Mouse (Mus musculus) retina, embryonic 14.5 days (tissue): ENCODE measurements at regions not wholly inside any gene's neighbourhood (a gene's known extent, or its start where the extent isn't known, plus 50 kb on each side); places are given as distances from the start of the nearest gene placed in this dataset.

Experiments
- DNase-seq: peaks from one replicate; pipeline ENCODE4 v3.0.0-alpha.2; 2015; ENCODE audit warnings: low spot score

DNA sequence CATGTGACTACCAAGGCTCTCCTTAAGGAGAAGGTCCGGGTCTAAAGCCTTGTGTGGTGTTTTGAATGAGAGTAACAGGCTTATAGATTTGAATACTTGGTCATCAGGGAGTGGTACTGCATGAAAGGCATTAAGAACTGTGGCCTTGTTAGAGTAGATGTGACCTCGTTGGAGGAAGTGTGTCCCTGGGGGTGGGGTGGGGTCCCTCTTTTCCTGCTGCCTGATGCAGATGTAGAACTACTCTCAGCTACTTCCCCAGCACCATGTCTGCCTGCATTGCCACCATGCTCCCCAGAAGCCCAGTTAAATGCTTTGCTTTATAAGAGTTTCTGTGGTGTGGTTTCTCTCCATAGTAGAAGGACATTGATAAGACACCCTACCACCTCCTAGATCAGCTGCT is 367.9 kb downstream of the Cbln4 start:
- no peak for DNase-seq

DNA sequence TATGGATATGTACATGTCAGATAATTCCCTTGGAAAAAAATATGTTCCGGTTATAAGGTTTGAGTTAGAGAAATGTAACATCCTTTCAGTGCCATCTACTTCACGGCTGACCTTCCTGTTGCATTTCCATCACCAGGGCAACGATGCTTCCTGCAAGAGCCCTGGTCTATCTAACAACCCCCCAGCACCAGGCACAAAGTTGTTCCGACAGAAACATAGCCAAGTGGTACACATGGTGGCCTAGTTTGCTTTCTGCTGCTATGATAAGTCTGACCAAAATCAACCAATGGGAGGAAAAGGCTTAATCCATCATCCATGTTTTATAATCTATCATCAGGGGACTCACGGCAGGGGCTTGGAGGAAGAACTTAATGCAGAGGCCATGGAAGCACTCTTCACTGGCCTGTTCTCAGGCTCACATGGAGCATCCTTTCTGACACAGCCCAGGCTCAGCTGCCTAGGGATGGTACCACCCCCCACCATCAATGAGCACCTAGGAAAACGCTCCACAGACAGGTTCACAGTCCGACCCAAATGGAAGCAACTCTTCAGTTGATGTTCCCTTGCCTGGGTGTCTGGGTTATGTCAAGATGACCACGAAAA is 372.2 kb downstream of the Cbln4 start:
- no peak for DNase-seq

DNA sequence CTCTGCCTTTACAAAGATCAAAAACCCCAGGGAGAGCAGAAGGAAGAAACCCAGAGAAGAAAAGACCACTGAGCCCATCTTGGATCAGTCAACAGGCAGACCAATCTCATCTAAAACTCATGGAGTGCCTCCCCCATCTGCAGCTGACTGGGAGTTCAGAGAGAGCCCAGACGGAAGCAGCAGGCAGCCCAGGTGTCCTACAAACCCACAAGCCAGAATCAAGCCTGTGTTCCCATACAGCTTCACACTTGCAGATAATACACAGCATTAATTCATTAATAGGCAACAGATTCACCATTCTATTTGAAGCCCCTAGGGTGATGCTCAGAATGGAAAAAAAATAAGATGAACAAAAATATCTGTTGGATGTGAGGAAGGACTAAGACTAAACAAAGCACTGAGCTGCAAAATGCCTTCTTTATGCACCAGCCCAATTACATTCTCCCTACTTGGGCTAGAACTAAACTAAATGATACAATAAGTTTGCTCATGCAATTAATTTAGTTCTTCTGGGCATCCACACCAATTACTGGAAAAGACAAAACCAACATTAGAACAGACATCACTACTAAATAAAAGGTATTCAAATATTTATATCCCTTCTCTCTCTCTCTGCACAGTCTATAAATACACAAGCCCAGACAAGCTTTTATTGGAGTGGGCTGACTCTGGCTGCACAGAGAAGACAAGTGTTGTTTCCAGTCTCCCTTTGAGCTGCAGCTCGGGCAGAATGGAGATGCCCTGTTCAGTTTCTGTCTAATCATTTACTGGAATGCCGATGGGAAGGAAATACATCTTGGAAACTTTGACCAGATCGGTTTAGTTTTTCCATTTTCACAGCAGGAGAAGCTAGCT is 374.2 kb downstream of the Cbln4 start:
- DNase-seq: no peak

GRCm38 (mm10) chr2:171662571-171662970 is 380.7 kb downstream of the Cbln4 start:
- DNase-seq: no peak

GRCm38 (mm10) chr2:171661896-171662511 is 381.3 kb downstream of the Cbln4 start:
- DNase-seq: no peak

- DNase-seq: no peak
Observed at GRCm38 (mm10) chr2:171657125-171657524, 386.1 kb downstream of the Cbln4 start.

DNA sequence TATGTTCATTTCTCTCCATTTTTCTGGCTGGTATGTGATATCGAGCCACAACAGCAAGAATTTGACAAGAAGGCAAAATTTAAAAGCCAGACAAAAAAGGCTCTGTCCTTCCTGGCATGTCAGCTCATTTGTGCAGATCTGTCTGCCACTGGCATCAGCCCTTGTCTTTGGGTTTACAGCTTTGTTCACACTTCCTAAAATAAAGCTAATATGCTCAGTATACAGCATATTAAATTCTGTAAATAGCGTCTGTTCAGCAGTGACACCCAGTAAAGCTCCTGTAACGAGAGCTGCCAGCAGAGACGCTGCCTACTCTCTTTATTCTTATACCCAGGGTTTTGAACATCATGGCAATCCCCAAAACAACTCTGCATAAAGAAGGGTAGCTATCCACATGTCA is 401.5 kb downstream of the Cbln4 start:
- no peak for DNase-seq

DNA sequence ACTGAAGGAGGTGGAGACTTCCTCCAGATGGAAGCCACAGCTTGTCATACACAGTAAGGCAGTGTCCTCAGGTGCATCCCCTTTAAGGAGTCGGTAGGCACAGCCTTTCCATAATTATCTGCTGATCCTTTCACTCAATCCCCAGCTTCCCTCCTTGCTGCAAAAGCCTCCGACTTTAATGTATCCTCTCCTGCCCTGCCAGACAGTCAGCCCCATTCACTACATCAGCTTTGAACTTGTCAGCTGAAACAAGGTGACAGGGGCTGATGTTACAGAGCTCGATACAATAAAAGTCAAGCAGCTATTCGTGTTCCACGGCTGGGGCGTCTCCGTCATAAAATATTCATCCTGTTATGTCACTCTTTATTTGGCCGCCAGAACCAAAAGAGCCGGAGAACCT is 402.8 kb downstream of the Cbln4 start:
- DNase-seq: no peak

DNA sequence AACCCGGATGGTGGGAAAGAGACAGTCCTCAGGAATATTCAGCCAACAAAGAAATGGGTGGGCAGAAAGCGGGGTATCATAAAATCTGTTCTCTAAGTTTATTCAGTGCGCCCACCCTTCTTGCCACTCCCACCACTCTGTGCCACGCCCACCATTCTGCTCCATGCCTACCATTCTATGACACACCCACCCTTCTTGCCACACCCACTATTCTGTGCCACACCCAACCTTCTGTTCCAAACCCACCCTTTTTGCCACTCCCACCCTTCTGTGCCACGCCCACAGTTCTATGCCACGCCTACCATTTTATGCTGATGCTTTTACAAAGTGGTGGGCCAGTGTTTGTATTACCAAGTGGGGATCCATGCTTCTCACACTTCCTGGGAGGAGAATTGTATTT is 404.3 kb downstream of the Cbln4 start:
- no peak for DNase-seq

- DNase-seq: no peak
Observed at GRCm38 (mm10) chr2:171636837-171637236, 406.4 kb downstream of the Cbln4 start.

- DNase-seq: no peak
Observed at GRCm38 (mm10) chr2:171633355-171634097, 409.7 kb downstream of the Cbln4 start.

- no peak for DNase-seq
Observed at GRCm38 (mm10) chr2:171630101-171630715, 413.1 kb downstream of the Cbln4 start.

- no peak for DNase-seq
Observed at GRCm38 (mm10) chr2:171628182-171628850, 414.9 kb downstream of the Cbln4 start.

- no peak for DNase-seq
Observed at GRCm38 (mm10) chr2:171620668-171621067, 422.6 kb downstream of the Cbln4 start.

- DNase-seq: no peak
Observed at GRCm38 (mm10) chr2:171620253-171620652, 423.0 kb downstream of the Cbln4 start.

DNA sequence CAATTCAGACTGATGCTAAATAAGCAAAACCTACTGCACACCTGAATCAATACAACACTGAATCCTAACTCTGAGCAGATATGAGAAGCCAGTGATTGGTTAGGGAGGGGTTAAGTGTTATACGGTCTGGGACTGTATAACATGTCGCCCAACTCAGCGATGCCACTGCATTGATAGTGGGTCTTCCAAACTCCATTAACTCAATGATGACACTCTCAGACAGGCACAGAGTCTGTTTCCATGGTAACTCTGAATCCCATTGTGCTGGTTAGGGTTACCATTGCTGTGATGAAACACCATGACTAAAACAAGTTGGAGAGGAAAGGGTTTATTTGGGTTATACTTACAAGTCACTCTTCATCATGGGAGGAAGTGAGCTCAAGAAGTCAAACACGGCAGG is 424.5 kb downstream of the Cbln4 start:
- DNase-seq: no peak

DNA sequence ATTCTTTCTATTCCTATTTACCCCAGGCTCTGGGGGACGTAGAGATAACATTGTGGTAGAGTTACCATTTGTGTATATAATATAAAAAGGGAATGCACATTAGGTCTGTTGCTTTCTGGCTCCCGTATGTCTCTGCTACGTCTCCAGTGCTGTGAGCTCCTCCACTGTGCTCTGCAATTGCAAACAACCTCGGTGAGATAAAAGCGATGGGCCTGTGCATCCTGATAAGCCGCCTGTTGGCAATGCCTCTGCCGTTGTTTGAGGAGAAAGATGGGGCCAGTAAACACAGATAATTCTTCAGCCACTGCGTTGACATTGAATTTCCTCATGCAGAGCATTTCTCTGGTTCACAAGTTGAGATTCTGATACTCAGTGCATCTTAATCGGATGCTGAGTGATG is 424.9 kb downstream of the Cbln4 start:
- no peak for DNase-seq

DNA sequence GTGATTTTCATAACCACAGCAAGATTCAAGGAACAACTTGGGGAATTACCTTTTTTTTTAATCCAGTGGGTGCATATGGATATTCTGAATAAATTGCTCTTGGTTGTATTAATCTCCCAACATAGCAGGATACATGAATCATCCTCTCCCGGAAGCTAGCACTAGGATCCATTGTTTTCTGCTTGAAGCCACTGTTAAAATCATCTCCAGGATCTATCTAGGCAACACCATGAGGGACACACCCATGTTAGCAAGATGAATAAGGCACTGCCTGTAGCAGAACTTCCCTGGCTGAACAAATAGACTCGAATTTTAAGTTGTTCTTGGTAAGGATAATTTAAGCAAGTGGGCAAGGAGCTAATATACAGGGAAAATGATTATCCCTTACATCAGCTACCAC is 427.8 kb downstream of the Cbln4 start:
- DNase-seq: no peak

DNA sequence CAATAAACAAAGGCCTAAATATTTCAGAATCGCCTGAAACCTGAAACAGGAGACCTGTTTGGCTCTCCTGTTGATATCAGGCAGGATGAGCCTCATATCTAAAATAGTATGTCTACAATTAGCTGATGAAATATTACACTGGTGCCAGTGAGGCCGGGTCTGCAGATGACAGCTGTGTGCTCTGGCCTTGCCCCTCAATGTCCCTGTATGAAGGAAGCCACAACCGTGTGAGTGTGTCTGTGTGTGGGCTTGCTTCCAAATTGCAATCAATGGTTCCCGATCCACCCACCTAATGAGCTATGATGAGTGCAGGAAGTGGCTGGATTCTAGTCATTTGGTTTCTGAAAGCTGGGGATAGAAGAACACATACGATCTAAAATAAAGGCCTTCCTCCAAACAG is 438.2 kb downstream of the Cbln4 start:
- no peak for DNase-seq

GRCm38 (mm10) chr2:171595240-171595639 is 448.0 kb downstream of the Cbln4 start:
- no peak for DNase-seq

DNA sequence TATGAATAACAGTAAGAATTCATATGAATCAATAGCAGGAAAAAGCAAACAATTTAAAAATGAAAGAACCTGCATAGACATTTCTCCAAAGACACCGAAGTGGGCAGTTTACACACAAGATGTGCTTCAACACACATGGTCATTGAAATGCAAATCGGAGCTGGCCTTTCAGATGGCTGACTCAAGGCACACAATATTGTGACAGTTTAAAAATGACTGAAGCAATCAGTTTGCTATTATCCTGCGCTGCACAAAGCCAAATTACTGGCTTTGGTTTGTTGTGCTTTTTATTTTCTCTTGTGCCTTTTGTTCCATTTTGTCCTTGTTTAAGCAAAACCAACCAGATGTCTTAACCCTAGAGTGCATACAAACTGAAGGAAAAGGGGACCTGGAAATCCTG is 449.4 kb downstream of the Cbln4 start:
- DNase-seq: no peak

- DNase-seq: no peak
Observed at GRCm38 (mm10) chr2:171592315-171592714, 451.0 kb downstream of the Cbln4 start.
